In genomic region chr1:160713383-160713782, GRCm38 (mm10) we compare ENCODE assay signal across 25 mouse cellular contexts.
DNase-seq lines count a peak whose midpoint lies in the region; ATAC-seq and TF ChIP-seq lines count a peak whose summit lies in the region.
"Had no signal": no experiment of that assay in that cellular context is flagged by ENCODE, and none has a peak within 500 bp of the region (broad histone marks: within the 10 kb centered on the region; RNA-seq: fewer than 3 reads in every experiment).

No protein-coding gene starts in this region.

- H3K4me3 ChIP-seq in heart, embryonic 11.5 days (ENCODE audit: low read depth, low read length) = no peak overlapping the region
- H3K4me3 ChIP-seq in heart, embryonic 15.5 days = no peak overlapping the region
- H3K4me3 ChIP-seq in heart, adult 2 months = no peak overlapping the region
- H3K4me3 ChIP-seq: embryonic facial prominence, embryonic 12.5 days; embryonic facial prominence, embryonic 15.5 days; gastrocnemius, adult 2 months; hindbrain, embryonic 12.5 days; hindbrain, embryonic 15.5 days had no signal

- DNase-seq in heart, adult 8-10 months (ENCODE audit: low spot score) = no peak
- no peak for DNase-seq in heart, adult 2 months
- peak; percentile 29 to 31 for DNase-seq in heart, postnatal 10 days
- DNase-seq in left cerebral cortex, adult 9 months (ENCODE audit: low spot score in 2 of 2) = no peak
- DNase-seq: adrenal gland, postnatal 10 days; adrenal gland, postnatal 36 days; B cell, adult 2 months; cerebellum, adult 18-20 months; cerebellum, adult 9-10 months; cerebellum, postnatal 25 days; forebrain, postnatal 0 days; gastrocnemius, adult 2 months; gastrocnemius, postnatal 14 days; kidney, adult 2 months had no signal

- whole genome bisulfite sequencing in heart, embryonic 11.5 days (ENCODE audit: insufficient replicate concordance) = 45% methylated on average over 1 of the region's 1 CpGs
- 38% methylated on average over 1 of the region's 1 CpGs for WGBS in heart, embryonic 15.5 days
- 62% methylated on average over 1 of the region's 1 CpGs for WGBS in heart, adult 2 months

- H3K9me3 ChIP-seq in heart, embryonic 11.5 days (replicated peaks; ENCODE audit: control insufficient read depth, low read length) = no peaks in the 10 kb centered on the region
- H3K9me3 ChIP-seq in heart, embryonic 15.5 days (replicated peaks) = no peaks in the 10 kb centered on the region
- H3K9me3 ChIP-seq: embryonic facial prominence, embryonic 12.5 days; embryonic facial prominence, embryonic 15.5 days; G1E; hindbrain, embryonic 12.5 days; hindbrain, embryonic 15.5 days had no signal

- intact Hi-C loops in heart, adult 2 months (cut with DNase I) = no loop called here
- intact Hi-C loops in heart, postnatal 10 days (cut with DNase I) = loop anchor here (10.0 kb wide), 2 partner anchors 69 to 479 kb away; no protein-coding TSS in a partner anchor

- ATAC-seq in heart, embryonic 11.5 days (replicated peaks; ENCODE audit: insufficient number of reproducible peaks, low FRiP score, low TSS enrichment) = no peak
- no peak for ATAC-seq in heart, embryonic 15.5 days (replicated peaks; ENCODE audit: insufficient number of reproducible peaks, insufficient read depth, low FRiP score, low read depth)
- ATAC-seq: forebrain, embryonic 14.5 days; forebrain, postnatal 0 days; intestine, postnatal 0 days; Patski had no signal

- no peaks in the 10 kb centered on the region for H3K27me3 ChIP-seq in heart, embryonic 11.5 days (ENCODE audit: control insufficient read depth, insufficient read depth, low read length)
- H3K27me3 ChIP-seq in heart, embryonic 15.5 days = no peaks in the 10 kb centered on the region
- no peaks in the 10 kb centered on the region for H3K27me3 ChIP-seq in heart, adult 2 months (ENCODE audit: control insufficient read depth, insufficient read depth, low read length)
- H3K27me3 ChIP-seq: CH12.LX; embryonic facial prominence, embryonic 12.5 days; embryonic facial prominence, embryonic 15.5 days; hindbrain, embryonic 12.5 days; hindbrain, embryonic 15.5 days; Patski had no signal

- no peak for TF ChIP-seq EP300 in heart, adult 2 months (IDR thresholded peaks at IDR 0.05; ENCODE audit: insufficient read depth, low read depth, low read length)

- TF ChIP-seq CTCF in heart, adult 2 months (IDR thresholded peaks at IDR 0.05) = no peak

- no peak overlapping the region for H3K4me2 ChIP-seq in heart, embryonic 11.5 days
- H3K4me2 ChIP-seq in heart, embryonic 15.5 days = 0 out of 2 replicates have a peak overlapping the region, but pooled peaks have one; percentile 15
- H3K4me2 ChIP-seq: embryonic facial prominence, embryonic 12.5 days; embryonic facial prominence, embryonic 15.5 days; hindbrain, embryonic 12.5 days; hindbrain, embryonic 15.5 days had no signal

- peak overlapping the region; percentile 41; the same call in 1 of the 2 replicates for H3K27ac ChIP-seq in heart, embryonic 11.5 days (ENCODE audit: low read depth, low read length)
- peak overlapping the region; percentile 74 for H3K27ac ChIP-seq in heart, embryonic 15.5 days
- H3K27ac ChIP-seq in heart, adult 2 months = no peak overlapping the region
- H3K27ac ChIP-seq: embryonic facial prominence, embryonic 12.5 days; embryonic facial prominence, embryonic 15.5 days; gastrocnemius, adult 2 months; hindbrain, embryonic 12.5 days; hindbrain, embryonic 15.5 days had no signal

- no peaks in the 10 kb centered on the region for H3K79me2 ChIP-seq in heart, adult 2 months (replicated peaks; ENCODE audit: control insufficient read depth, insufficient read depth, low read length)

- H3K9ac ChIP-seq in heart, embryonic 11.5 days (ENCODE audit: low read depth, low read length) = no peak overlapping the region
- no peak overlapping the region for H3K9ac ChIP-seq in heart, embryonic 15.5 days
- H3K9ac ChIP-seq in heart, adult 2 months (ENCODE audit: low read depth, low read length) = no peak overlapping the region
- H3K9ac ChIP-seq: embryonic facial prominence, embryonic 12.5 days; embryonic facial prominence, embryonic 15.5 days; forebrain, postnatal 0 days; hindbrain, embryonic 12.5 days; hindbrain, embryonic 15.5 days had no signal

- TF ChIP-seq POLR2A in heart, adult 2 months (IDR thresholded peaks at IDR 0.05; ENCODE audit: insufficient read depth, low read depth, low read length) = no peak

- H3K4me1 ChIP-seq in heart, embryonic 11.5 days (ENCODE audit: control insufficient read depth, insufficient read depth, low read length) = peaks cover 7% of the 10 kb centered on the region
- peaks cover 15% of the 10 kb centered on the region for H3K4me1 ChIP-seq in heart, embryonic 15.5 days (replicated peaks)
- no peaks in the 10 kb centered on the region; the same call in 1 of the 2 replicates for H3K4me1 ChIP-seq in heart, adult 2 months (ENCODE audit: control insufficient read depth, insufficient read depth, low read length)
- H3K4me1 ChIP-seq: embryonic facial prominence, embryonic 12.5 days; embryonic facial prominence, embryonic 15.5 days; hindbrain, embryonic 12.5 days; hindbrain, embryonic 15.5 days had no signal

- H3K36me3 ChIP-seq in heart, embryonic 11.5 days (ENCODE audit: control insufficient read depth, insufficient read depth, low read length) = no peaks in the 10 kb centered on the region
- no peaks in the 10 kb centered on the region for H3K36me3 ChIP-seq in heart, embryonic 15.5 days
- no peaks in the 10 kb centered on the region; the same call in none of the 2 replicates for H3K36me3 ChIP-seq in heart, adult 2 months (ENCODE audit: control insufficient read depth, insufficient read depth, low read length)
- H3K36me3 ChIP-seq: embryonic facial prominence, embryonic 12.5 days; embryonic facial prominence, embryonic 15.5 days; hindbrain, embryonic 12.5 days; hindbrain, embryonic 15.5 days had no signal

Comparison
In these comparisons a context has a peak if more than half of its experiments do, and no peak if none do; other contexts are left out.
1. DNase-seq: peak in heart, postnatal 10 days (2 of 2); none in heart, adult 8-10 months (single experiment), heart, adult 2 months (0 of 2) and left cerebral cortex, adult 9 months (0 of 2).